Mouse (Mus musculus): ENCODE measurements around the gene Aff1. TPM values are rescaled to one million over a fixed set of nuclear protein-coding genes. Genes with fewer than 3 reads are reported as not detected.

Aff1 gene
- polyA plus RNA-seq, 1 experiment, result 23.3 TPM

- Histone ChIP-seq H3K27me3 (ENCODE audit: control insufficient read depth, insufficient read depth, low read length, poor library complexity, severe bottlenecking) (no peaks in the 10 kb centered on the region), H3K9me3 (replicated peaks; ENCODE audit: control insufficient read depth, insufficient read depth, low read length, poor library complexity, severe bottlenecking) (no peaks in the 10 kb centered on the region)
- TF ChIP-seq POLR2A (IDR thresholded peaks at IDR 0.05; ENCODE audit: insufficient read depth, low read length) (no peak), CTCF (IDR thresholded peaks at IDR 0.05; ENCODE audit: low read depth, low read length) (no peak), EP300 (IDR thresholded peaks at IDR 0.05; ENCODE audit: insufficient read depth, low read depth, low read length) (no peak)
Measured at GRCm38 (mm10) chr5:103673611-103674010, 18.6 kb upstream of the Aff1 start.

GRCm38 (mm10) chr5:103674482-103674881 is 17.7 kb upstream of the Aff1 start:
- Histone ChIP-seq H3K9ac (ENCODE audit: low read depth, poor library complexity, severe bottlenecking) (no peak overlapping the region), H3K27me3 (ENCODE audit: control insufficient read depth, insufficient read depth, low read length, poor library complexity, severe bottlenecking) (no peaks in the 10 kb centered on the region), H3K27ac (ENCODE audit: insufficient read depth, low read length) (no peak overlapping the region), H3K9me3 (replicated peaks; ENCODE audit: control insufficient read depth, insufficient read depth, low read length, poor library complexity, severe bottlenecking) (no peaks in the 10 kb centered on the region), H3K36me3 (ENCODE audit: control insufficient read depth, insufficient read depth, low read length, poor library complexity, severe bottlenecking) (no peaks in the 10 kb centered on the region), H3K4me1 (ENCODE audit: control insufficient read depth, insufficient read depth, low read length) (no peaks in the 10 kb centered on the region), H3K4me3 (ENCODE audit: low read depth, low read length) (no peak overlapping the region)
- TF ChIP-seq POLR2A (IDR thresholded peaks at IDR 0.05; ENCODE audit: insufficient read depth, low read length) (no peak), EP300 (IDR thresholded peaks at IDR 0.05; ENCODE audit: insufficient read depth, low read depth, low read length) (no peak), CTCF (IDR thresholded peaks at IDR 0.05; ENCODE audit: low read depth, low read length) (no peak)

More at GRCm38 (mm10) chr5:103673611-103674010, 18.6 kb upstream of the Aff1 start:
- Histone ChIP-seq H3K9ac (ENCODE audit: low read depth, poor library complexity, severe bottlenecking) (no peak overlapping the region), H3K4me3 (ENCODE audit: low read depth, low read length) (no peak overlapping the region), H3K4me1 (ENCODE audit: control insufficient read depth, insufficient read depth, low read length) (no peaks in the 10 kb centered on the region), H3K36me3 (ENCODE audit: control insufficient read depth, insufficient read depth, low read length, poor library complexity, severe bottlenecking) (no peaks in the 10 kb centered on the region), H3K27ac (ENCODE audit: insufficient read depth, low read length) (no peak overlapping the region)

- no peak for TF ChIP-seq CTCF (IDR thresholded peaks at IDR 0.05; ENCODE audit: low read depth, low read length)
- no peak for TF ChIP-seq POLR2A (IDR thresholded peaks at IDR 0.05; ENCODE audit: insufficient read depth, low read length)
- no peak for TF ChIP-seq EP300 (IDR thresholded peaks at IDR 0.05; ENCODE audit: insufficient read depth, low read depth, low read length)
Measured at GRCm38 (mm10) chr5:103676289-103676881, 15.8 kb upstream of the Aff1 start.

GRCm38 (mm10) chr5:103677894-103678293 is 14.3 kb upstream of the Aff1 start:
- Histone ChIP-seq H3K36me3 (ENCODE audit: control insufficient read depth, insufficient read depth, low read length, poor library complexity, severe bottlenecking) (no peaks in the 10 kb centered on the region), H3K4me3 (ENCODE audit: low read depth, low read length) (no peak overlapping the region), H3K4me1 (ENCODE audit: control insufficient read depth, insufficient read depth, low read length) (no peaks in the 10 kb centered on the region), H3K27ac (ENCODE audit: insufficient read depth, low read length) (no peak overlapping the region), H3K9me3 (replicated peaks; ENCODE audit: control insufficient read depth, insufficient read depth, low read length, poor library complexity, severe bottlenecking) (no peaks in the 10 kb centered on the region), H3K27me3 (ENCODE audit: control insufficient read depth, insufficient read depth, low read length, poor library complexity, severe bottlenecking) (no peaks in the 10 kb centered on the region), H3K9ac (ENCODE audit: low read depth, poor library complexity, severe bottlenecking) (no peak overlapping the region)
- TF ChIP-seq CTCF (IDR thresholded peaks at IDR 0.05; ENCODE audit: low read depth, low read length) (no peak), EP300 (IDR thresholded peaks at IDR 0.05; ENCODE audit: insufficient read depth, low read depth, low read length) (no peak), POLR2A (IDR thresholded peaks at IDR 0.05; ENCODE audit: insufficient read depth, low read length) (no peak)

More at GRCm38 (mm10) chr5:103676289-103676881, 15.8 kb upstream of the Aff1 start:
- Histone ChIP-seq H3K9ac (ENCODE audit: low read depth, poor library complexity, severe bottlenecking) (no peak overlapping the region), H3K4me1 (ENCODE audit: control insufficient read depth, insufficient read depth, low read length) (no peaks in the 10 kb centered on the region), H3K27ac (ENCODE audit: insufficient read depth, low read length) (no peak overlapping the region), H3K27me3 (ENCODE audit: control insufficient read depth, insufficient read depth, low read length, poor library complexity, severe bottlenecking) (no peaks in the 10 kb centered on the region), H3K4me3 (ENCODE audit: low read depth, low read length) (no peak overlapping the region), H3K9me3 (replicated peaks; ENCODE audit: control insufficient read depth, insufficient read depth, low read length, poor library complexity, severe bottlenecking) (no peaks in the 10 kb centered on the region), H3K36me3 (ENCODE audit: control insufficient read depth, insufficient read depth, low read length, poor library complexity, severe bottlenecking) (no peaks in the 10 kb centered on the region)

GRCm38 (mm10) chr5:103678974-103679373 is 13.2 kb upstream of the Aff1 start:
- Histone ChIP-seq H3K9ac (ENCODE audit: low read depth, poor library complexity, severe bottlenecking) (no peak overlapping the region), H3K4me3 (ENCODE audit: low read depth, low read length) (peak overlapping the region; percentile 37), H3K27me3 (ENCODE audit: control insufficient read depth, insufficient read depth, low read length, poor library complexity, severe bottlenecking) (no peaks in the 10 kb centered on the region), H3K9me3 (replicated peaks; ENCODE audit: control insufficient read depth, insufficient read depth, low read length, poor library complexity, severe bottlenecking) (no peaks in the 10 kb centered on the region), H3K4me1 (ENCODE audit: control insufficient read depth, insufficient read depth, low read length) (no peaks in the 10 kb centered on the region), H3K36me3 (ENCODE audit: control insufficient read depth, insufficient read depth, low read length, poor library complexity, severe bottlenecking) (no peaks in the 10 kb centered on the region), H3K27ac (ENCODE audit: insufficient read depth, low read length) (no peak overlapping the region)
- no peak for TF ChIP-seq POLR2A (IDR thresholded peaks at IDR 0.05; ENCODE audit: insufficient read depth, low read length)
- no peak for TF ChIP-seq EP300 (IDR thresholded peaks at IDR 0.05; ENCODE audit: insufficient read depth, low read depth, low read length)
- TF ChIP-seq CTCF (IDR thresholded peaks at IDR 0.05; ENCODE audit: low read depth, low read length), result no peak

GRCm38 (mm10) chr5:103680381-103680780 is 11.8 kb upstream of the Aff1 start:
- H3K4me1 ChIP-seq (ENCODE audit: control insufficient read depth, insufficient read depth, low read length), result no peaks in the 10 kb centered on the region
- H3K27me3 ChIP-seq (ENCODE audit: control insufficient read depth, insufficient read depth, low read length, poor library complexity, severe bottlenecking), result no peaks in the 10 kb centered on the region
- H3K4me3 ChIP-seq (ENCODE audit: low read depth, low read length), result no peak overlapping the region
- no peak overlapping the region for H3K9ac ChIP-seq (ENCODE audit: low read depth, poor library complexity, severe bottlenecking)
- no peak for TF ChIP-seq POLR2A (IDR thresholded peaks at IDR 0.05; ENCODE audit: insufficient read depth, low read length)
- peak; percentile 69 for TF ChIP-seq CTCF (IDR thresholded peaks at IDR 0.05; ENCODE audit: low read depth, low read length)
- no peak for TF ChIP-seq EP300 (IDR thresholded peaks at IDR 0.05; ENCODE audit: insufficient read depth, low read depth, low read length)
- H3K36me3 ChIP-seq (ENCODE audit: control insufficient read depth, insufficient read depth, low read length, poor library complexity, severe bottlenecking), result no peaks in the 10 kb centered on the region
- no peak overlapping the region for H3K27ac ChIP-seq (ENCODE audit: insufficient read depth, low read length)
- H3K9me3 ChIP-seq (replicated peaks; ENCODE audit: control insufficient read depth, insufficient read depth, low read length, poor library complexity, severe bottlenecking), result no peaks in the 10 kb centered on the region
